Mouse (Mus musculus) stomach, embryonic 16.5 days (tissue): Measurements from ENCODE around the gene Fam169b. TPM values are rescaled to one million over a fixed set of nuclear protein-coding genes. Genes with fewer than 3 reads are reported as not detected.

Source experiments
- ATAC-seq: fragments of 200-750 bp; cut with Nextera tagmentation; 2 replicates; pipeline ENCODE4 v1.8.0; 2017; ENCODE audit warnings: moderate number of reproducible peaks, moderate TSS enrichment; ENCODE audit not compliant: insufficient read depth, low FRiP score
- H3K27ac ChIP-seq: fragments of 300-500 bp; sonication (generic); 2 replicates; pipeline ENCODE4 v1.5.1; 2014; ENCODE audit warnings: low read length
- H3K27me3 ChIP-seq: fragments of 300-500 bp; sonication (generic); 2 replicates; pipeline ENCODE4 v1.6.1; 2014; ENCODE audit warnings: low read length, control low read depth, mixed read lengths; ENCODE audit not compliant: control insufficient read depth, insufficient read depth
- H3K36me3 ChIP-seq: fragments of 300-500 bp; sonication (generic); 2 replicates; pipeline ENCODE4 v1.6.1; 2014; ENCODE audit warnings: low read length; ENCODE audit not compliant: control insufficient read depth, insufficient read depth
- H3K4me1 ChIP-seq: fragments of 300-500 bp; sonication (generic); 2 replicates; pipeline ENCODE4 v1.6.1; 2014; ENCODE audit warnings: low read length, control low read depth, mixed read lengths; ENCODE audit not compliant: control insufficient read depth, insufficient read depth
- H3K4me2 ChIP-seq: fragments of 300-500 bp; sonication (generic); 2 replicates; pipeline ENCODE4 v1.6.1; 2014; ENCODE audit warnings: low read depth, low read length, mixed read lengths
- H3K4me3 ChIP-seq: fragments of 300-500 bp; sonication (generic); replicated peaks from 2 replicates; pipeline ENCODE4 v1.5.1; 2014; ENCODE audit warnings: mild to moderate bottlenecking, low read length
- H3K9ac ChIP-seq: fragments of 300-500 bp; sonication (generic); 2 replicates; pipeline ENCODE4 v1.6.1; 2014; ENCODE audit warnings: low read length
- H3K9me3 ChIP-seq: fragments of 300-500 bp; sonication (generic); replicated peaks from 2 replicates; pipeline ENCODE4 v1.6.1; 2016; ENCODE audit warnings: low read length, control low read depth; ENCODE audit not compliant: control insufficient read depth
- WGBS: fragments of 180-500 bp; shearing (Covaris S2); extraction: QIAGEN DNeasy Blood & Tissue Kit; methylation state at CpG from one replicate; pipeline ENCODE4 v1.1.7; 2014; 5-methylcytosine and 5-hydroxymethylcytosine counted together
- polyA plus RNA-seq: library from polyadenylated mRNA; unstranded; fragments of >200 nt; fragmentation: Nextera tagmentation; extraction: Ambion mirVana; gene quantifications from 2 replicates; pipeline ENCODE4 v1.2.1, GENCODE M21; 2015

Gene Fam169b
- polyA plus RNA-seq, 1 experiment from 2014 or later: 0.37 TPM

GRCm38 (mm10) chr7:68374109-68374857 lies 100.6 kb downstream of the Fam169b start:
- WGBS: 19% methylated on average over 16 of the region's 16 CpGs
- 0 out of 2 replicates have a peak, but pooled peaks have one; percentile 27 for ATAC-seq
- Histone ChIP-seq H3K4me2 (peak overlapping the region; percentile 49), H3K4me3 (peak overlapping the region; percentile 32), H3K9me3 (no peaks in the 10 kb centered on the region), H3K27me3 (0 out of 2 replicates have a peak, but pooled peaks cover 3% of the 10 kb centered on the region), H3K27ac (no peak overlapping the region), H3K36me3 (no peaks in the 10 kb centered on the region), H3K9ac (peak overlapping the region; percentile 49; the same call in 1 of the 2 replicates), H3K4me1 (no peaks in the 10 kb centered on the region)

GRCm38 (mm10) chr7:68382187-68382586 lies 108.5 kb downstream of the Fam169b start:
- Histone ChIP-seq H3K4me2 (no peak overlapping the region), H3K36me3 (no peaks in the 10 kb centered on the region), H3K9me3 (no peaks in the 10 kb centered on the region), H3K27ac (no peak overlapping the region), H3K4me1 (peaks cover 3% of the 10 kb centered on the region; the same call in 1 of the 2 replicates), H3K4me3 (no peak overlapping the region), H3K27me3 (no peaks in the 10 kb centered on the region), H3K9ac (no peak overlapping the region)
- ATAC-seq: no peak
- 21% methylated on average over 9 of the region's 9 CpGs for WGBS

- H3K9me3 ChIP-seq: no peaks in the 10 kb centered on the region
- peaks cover 3% of the 10 kb centered on the region; the same call in 1 of the 2 replicates for H3K4me1 ChIP-seq
- no peak overlapping the region for H3K4me3 ChIP-seq
- H3K4me2 ChIP-seq: no peak overlapping the region
- no peaks in the 10 kb centered on the region for H3K27me3 ChIP-seq
- no peaks in the 10 kb centered on the region for H3K36me3 ChIP-seq
- peak; percentile 70; the same call in 1 of the 2 replicates for ATAC-seq
- H3K9ac ChIP-seq: no peak overlapping the region
- H3K27ac ChIP-seq: no peak overlapping the region
- WGBS: 49% methylated on average over 3 of the region's 3 CpGs
These were observed 113.1 kb downstream of the Fam169b start for GRCm38 (mm10) chr7:68386767-68387166.

- Histone ChIP-seq H3K4me1 (no peaks in the 10 kb centered on the region), H3K27me3 (no peaks in the 10 kb centered on the region), H3K36me3 (no peaks in the 10 kb centered on the region), H3K4me3 (no peak overlapping the region), H3K9me3 (no peaks in the 10 kb centered on the region), H3K27ac (no peak overlapping the region), H3K4me2 (no peak overlapping the region), H3K9ac (no peak overlapping the region)
- 65% methylated on average over 6 of the region's 6 CpGs for WGBS
- ATAC-seq: no peak
These were observed 122.2 kb downstream of the Fam169b start for GRCm38 (mm10) chr7:68395707-68396333.

- Histone ChIP-seq H3K4me1 (no peaks in the 10 kb centered on the region), H3K9me3 (no peaks in the 10 kb centered on the region), H3K27me3 (no peaks in the 10 kb centered on the region), H3K36me3 (no peaks in the 10 kb centered on the region), H3K4me3 (no peak overlapping the region), H3K9ac (no peak overlapping the region), H3K4me2 (no peak overlapping the region), H3K27ac (no peak overlapping the region)
- no peak for ATAC-seq
- 90% methylated on average over 7 of the region's 7 CpGs for WGBS
These were observed 126.9 kb downstream of the Fam169b start for GRCm38 (mm10) chr7:68400516-68400915.

GRCm38 (mm10) chr7:68408611-68409010 lies 135.0 kb downstream of the Fam169b start:
- H3K4me2 ChIP-seq: no peak overlapping the region
- H3K27me3 ChIP-seq: no peaks in the 10 kb centered on the region
- H3K27ac ChIP-seq: no peak overlapping the region
- no peaks in the 10 kb centered on the region for H3K4me1 ChIP-seq
- WGBS: 30% methylated on average over 5 of the region's 5 CpGs
- H3K9me3 ChIP-seq: no peaks in the 10 kb centered on the region
- H3K36me3 ChIP-seq: no peaks in the 10 kb centered on the region
- no peak overlapping the region for H3K9ac ChIP-seq
- no peak overlapping the region for H3K4me3 ChIP-seq
- peak; percentile 74; the same call in 1 of the 2 replicates for ATAC-seq

Other genes starting within 250 kb of the Fam169b start
- not detected in 2 replicates for gene Pgpep1l, start 9.6 kb upstream of the Fam169b start, polyA plus RNA-seq